Mouse (Mus musculus) frontal cortex, postnatal 36 days (tissue): ENCODE data around the gene Ghrh.

Experiments
- DNase-seq, 2 experiments: peaks; one replicate each; pipeline ENCODE4 v3.0.0; 2022; ENCODE audit warnings: low spot score in 2 of 2

The Ghrh gene

GRCm38 (mm10) chr2:157308273-157308917, 38.9 kb downstream of the Ghrh start:
- no peak for DNase-seq

GRCm38 (mm10) chr2:157307715-157308265, 39.5 kb downstream of the Ghrh start:
- DNase-seq = peak in 1 of 2 experiments; percentile 19

GRCm38 (mm10) chr2:157306091-157307032, 40.9 kb downstream of the Ghrh start:
- no peak for DNase-seq

GRCm38 (mm10) chr2:157303096-157303495, 44.2 kb downstream of the Ghrh start:
- DNase-seq = peak in 1 of 2 experiments; percentile 34

- no peak for DNase-seq
Observed at GRCm38 (mm10) chr2:157300051-157300450, 47.3 kb downstream of the Ghrh start.

- DNase-seq = no peak
Observed at GRCm38 (mm10) chr2:157296105-157296689, 51.1 kb downstream of the Ghrh start.

GRCm38 (mm10) chr2:157292093-157292492, 55.2 kb downstream of the Ghrh start:
- DNase-seq = peak; percentile 68 to 83

- no peak for DNase-seq
Observed at GRCm38 (mm10) chr2:157288996-157289395, 58.3 kb downstream of the Ghrh start.

GRCm38 (mm10) chr2:157287542-157287941, 59.8 kb downstream of the Ghrh start:
- peak; percentile 51 to 67 for DNase-seq

- DNase-seq = no peak
Observed at GRCm38 (mm10) chr2:157283321-157283720, 64.0 kb downstream of the Ghrh start.
